Mouse (Mus musculus): ENCODE results near the gene Inca1. TPM values are rescaled to one million over a fixed set of nuclear protein-coding genes. Genes with fewer than 3 reads are reported as not detected.
A peak's percentile ranks its signal among the peaks of the same experiment; 100 is the strongest.

Gene Inca1
- polyA plus RNA-seq, 1 experiment from 2014 or later = 0.99 TPM

DNA sequence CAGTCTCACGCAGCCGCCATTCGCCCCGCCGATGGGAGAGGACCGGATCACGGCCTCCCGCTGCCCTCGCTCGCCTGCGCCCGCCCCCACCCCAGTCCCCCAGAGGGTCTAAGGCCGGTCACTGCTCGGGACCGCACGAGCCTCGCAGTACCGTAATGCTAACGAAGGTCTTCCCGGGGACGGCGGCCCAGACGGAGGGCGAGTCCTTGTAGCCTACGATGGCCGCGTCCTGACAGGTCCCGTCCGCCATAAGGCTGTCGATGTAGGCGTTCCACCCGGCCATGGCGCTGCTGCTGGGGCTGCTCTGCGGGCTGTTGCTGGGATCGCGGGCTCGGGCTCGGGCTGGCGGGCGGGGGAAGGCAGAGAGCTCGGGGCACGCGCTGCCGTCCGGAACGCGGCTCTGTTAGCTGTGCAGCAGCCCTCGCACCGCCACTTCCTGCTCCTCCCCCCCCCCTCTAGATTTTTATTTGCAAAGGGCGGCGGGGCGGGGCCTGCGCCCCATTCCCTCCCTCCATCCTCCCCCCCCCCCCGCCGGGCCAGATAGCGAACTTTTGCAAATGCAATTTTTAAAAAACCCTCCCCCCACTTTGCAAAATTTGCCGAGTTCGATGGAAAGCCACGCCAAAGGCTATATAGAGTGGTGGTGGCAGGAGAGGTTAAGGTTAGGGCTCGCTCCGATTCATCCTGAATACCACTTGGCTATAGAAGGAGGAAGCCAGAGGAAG is 45.6 kb downstream of the Inca1 start, which contains the start of gene Pfn1:
Gene Pfn1 (minus strand): TSS at position 447 of the 725 bp plus-strand sequence.
- Histone ChIP-seq H3K4me3 (peak within 1 kb of the TSS; percentile 99), H3K27me3 (no peaks in the 10 kb centered on the region), H3K4me2 (replicated peaks) (peak within 1 kb of the TSS; percentile 98), H3K4me1 (peaks cover 44% of the 10 kb centered on the region), H3K27ac (peak within 1 kb of the TSS; percentile 98), H3K9me3 (replicated peaks) (no peaks in the 10 kb centered on the region), H3K36me3 (peaks cover 32% of the 10 kb centered on the region), H3K9ac (peak within 1 kb of the TSS; percentile 92)
- under 1% methylated on average over 51 of the region's 61 CpGs for WGBS
- ATAC-seq (ENCODE audit: low FRiP score) = peak; percentile 51

DNA sequence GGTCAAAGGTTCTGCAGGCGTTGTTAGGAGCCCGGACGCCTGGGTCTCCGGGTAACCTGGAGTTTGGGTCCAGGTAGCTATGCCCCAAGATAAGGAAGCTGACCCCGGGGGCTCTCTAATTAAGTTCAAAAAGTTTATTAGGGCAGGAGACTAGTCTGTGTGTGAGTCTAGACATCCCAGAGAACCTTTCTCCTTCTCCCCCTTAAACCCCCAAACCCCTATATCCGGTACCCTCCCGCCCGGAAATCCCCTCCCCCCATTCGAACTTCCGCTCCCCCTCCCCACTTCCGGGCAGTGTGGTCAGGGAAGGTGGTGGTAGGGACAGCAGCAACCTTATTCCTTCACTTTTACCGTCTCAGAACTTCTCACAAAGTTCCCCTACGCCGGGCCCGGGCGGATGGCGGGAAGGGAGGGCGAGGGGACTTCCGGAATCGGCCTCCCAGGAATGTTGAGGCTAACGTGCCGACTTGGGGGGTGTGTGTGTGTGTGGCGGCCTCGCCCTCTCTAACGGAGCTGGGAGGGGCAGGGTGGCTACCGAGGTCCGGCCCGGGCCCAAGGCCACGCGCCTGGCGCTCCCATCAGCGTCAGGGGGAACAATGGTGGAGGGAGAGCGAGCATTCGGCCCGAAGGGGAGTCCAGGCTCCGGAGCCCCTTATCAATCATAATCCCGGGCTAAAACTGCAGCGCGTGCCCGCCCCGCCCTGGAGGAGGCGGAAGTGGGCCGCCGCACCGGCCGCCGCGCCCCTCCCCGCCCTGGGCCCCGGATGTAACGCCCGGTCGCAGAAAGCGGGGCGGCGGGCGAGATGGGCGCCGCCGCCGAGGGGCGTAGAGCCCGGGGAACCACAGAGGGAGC is 46.4 kb downstream of the Inca1 start:
- peaks cover 37% of the 10 kb centered on the region for H3K36me3 ChIP-seq
- peak; percentile 66 for ATAC-seq (ENCODE audit: low FRiP score)
- peak overlapping the region; percentile 92 for H3K9ac ChIP-seq
- no peaks in the 10 kb centered on the region for H3K27me3 ChIP-seq
- H3K27ac ChIP-seq = peak overlapping the region; percentile 98
- H3K4me3 ChIP-seq = peak overlapping the region; percentile 99
- peak overlapping the region; percentile 98 for H3K4me2 ChIP-seq (replicated peaks)
- H3K9me3 ChIP-seq (replicated peaks) = no peaks in the 10 kb centered on the region
- H3K4me1 ChIP-seq = peaks cover 52% of the 10 kb centered on the region
- WGBS = under 1% methylated on average over 55 of the region's 63 CpGs

DNA sequence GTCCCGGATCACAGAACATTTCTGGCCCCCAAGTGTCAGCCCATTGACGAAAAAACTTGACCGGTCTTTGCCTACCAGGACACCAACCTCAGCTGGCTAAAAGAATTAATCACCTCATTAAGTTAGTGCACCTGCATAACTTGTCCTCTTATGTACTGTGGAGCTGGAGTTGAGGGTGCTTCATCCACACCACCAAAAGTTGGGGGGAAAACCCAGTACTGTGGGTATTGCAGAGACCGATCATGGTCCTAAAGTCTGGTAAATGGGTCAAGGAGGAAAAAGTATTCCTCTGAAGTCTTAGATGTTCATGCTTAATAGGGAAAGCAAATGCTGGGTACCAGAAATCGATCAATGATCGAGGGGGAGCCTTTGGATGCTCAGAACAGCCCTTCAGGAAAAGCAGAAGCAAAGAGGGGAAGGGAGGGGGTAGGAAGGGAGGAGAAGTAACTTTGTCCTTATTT is 47.0 kb downstream of the Inca1 start:
- peaks cover 57% of the 10 kb centered on the region for H3K4me1 ChIP-seq
- peak overlapping the region; percentile 98 for H3K4me2 ChIP-seq (replicated peaks)
- peak overlapping the region; percentile 99 for H3K4me3 ChIP-seq
- WGBS = 59% methylated on average over 6 of the region's 6 CpGs
- H3K27ac ChIP-seq = peak overlapping the region; percentile 98
- no peaks in the 10 kb centered on the region for H3K9me3 ChIP-seq (replicated peaks)
- no peak for ATAC-seq (ENCODE audit: low FRiP score)
- H3K9ac ChIP-seq = peak overlapping the region; percentile 92
- no peaks in the 10 kb centered on the region for H3K27me3 ChIP-seq
- H3K36me3 ChIP-seq = peaks cover 37% of the 10 kb centered on the region

DNA sequence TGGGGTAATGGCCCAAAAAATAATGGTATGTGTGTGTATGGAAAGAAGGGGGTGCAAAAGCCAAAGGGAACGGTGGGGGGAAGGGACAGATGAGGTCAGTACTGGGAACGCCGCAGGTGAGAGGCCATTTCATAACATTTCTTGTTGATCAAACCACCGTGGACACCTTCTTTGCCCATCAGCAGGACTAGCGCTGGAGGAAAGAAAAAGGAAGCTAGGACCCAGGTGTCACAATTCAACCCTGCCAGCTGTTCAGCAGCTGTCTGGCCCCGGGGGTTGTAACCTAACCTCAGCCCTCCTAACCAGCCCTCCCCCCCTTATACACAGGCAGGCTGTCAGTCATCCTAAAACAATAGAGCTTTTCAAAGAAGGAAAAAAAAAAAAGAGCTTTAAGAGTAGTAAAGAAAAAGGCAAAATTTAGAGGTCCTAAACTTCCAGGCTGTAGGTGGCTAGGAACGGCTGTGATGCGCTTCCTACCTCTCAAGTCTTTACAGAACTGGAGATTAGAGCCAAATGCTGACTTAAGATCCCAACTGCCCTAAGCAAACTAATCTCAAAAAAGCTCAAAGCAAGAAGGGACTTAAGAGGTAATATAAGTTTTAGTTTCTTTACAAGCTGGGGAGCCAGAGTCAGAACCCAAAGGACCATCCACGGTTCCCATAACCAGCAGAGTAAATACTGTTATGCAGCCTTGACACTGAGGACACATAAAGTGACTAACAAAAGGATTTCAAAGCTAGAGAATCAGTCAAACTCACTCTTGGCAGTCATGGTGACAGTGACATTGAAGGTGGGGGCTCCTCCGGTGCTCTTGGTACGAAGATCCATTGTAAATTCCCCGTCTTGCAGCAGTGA is 47.7 kb downstream of the Inca1 start:
- peaks cover 58% of the 10 kb centered on the region for H3K4me1 ChIP-seq

DNA sequence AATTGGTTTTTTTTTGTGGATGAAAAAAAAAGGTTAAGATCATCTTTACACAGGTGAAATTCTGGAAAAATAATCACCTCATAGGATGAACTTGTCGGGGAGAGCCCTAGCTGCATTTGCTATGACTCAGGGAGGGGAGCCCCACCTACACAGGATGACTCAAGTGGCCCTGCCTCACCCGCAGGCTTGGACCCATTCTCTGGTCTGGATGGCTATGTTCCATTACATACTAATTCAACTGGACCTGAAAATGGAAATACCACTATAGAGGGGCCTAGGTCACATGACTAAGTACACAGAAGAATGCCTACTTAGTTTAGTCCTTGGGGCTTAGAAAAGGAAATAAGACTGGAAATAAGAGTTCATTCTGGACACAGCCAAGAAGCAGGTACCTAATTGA is 48.6 kb downstream of the Inca1 start:
- Histone ChIP-seq H3K36me3 (peaks cover 37% of the 10 kb centered on the region), H3K27me3 (no peaks in the 10 kb centered on the region), H3K9me3 (replicated peaks) (no peaks in the 10 kb centered on the region), H3K9ac (no peak overlapping the region), H3K4me2 (replicated peaks) (no peak overlapping the region), H3K27ac (no peak overlapping the region), H3K4me1 (peaks cover 50% of the 10 kb centered on the region), H3K4me3 (no peak overlapping the region)
- no peak for ATAC-seq (ENCODE audit: low FRiP score)
- 90% methylated on average over 2 of the region's 2 CpGs for WGBS

More for the DNA sequence above, 47.7 kb downstream of the Inca1 start:
- WGBS = 58% methylated on average over 12 of the region's 12 CpGs
- H3K36me3 ChIP-seq = peaks cover 37% of the 10 kb centered on the region
- no peak for ATAC-seq (ENCODE audit: low FRiP score)
- H3K9ac ChIP-seq = peak overlapping the region; percentile 92
- no peaks in the 10 kb centered on the region for H3K27me3 ChIP-seq
- H3K27ac ChIP-seq = 0 out of 2 replicates have a peak overlapping the region, but pooled peaks have one; percentile 98
- H3K4me2 ChIP-seq (replicated peaks) = peak overlapping the region; percentile 98
- peak overlapping the region; percentile 99 for H3K4me3 ChIP-seq
- H3K9me3 ChIP-seq (replicated peaks) = no peaks in the 10 kb centered on the region

DNA sequence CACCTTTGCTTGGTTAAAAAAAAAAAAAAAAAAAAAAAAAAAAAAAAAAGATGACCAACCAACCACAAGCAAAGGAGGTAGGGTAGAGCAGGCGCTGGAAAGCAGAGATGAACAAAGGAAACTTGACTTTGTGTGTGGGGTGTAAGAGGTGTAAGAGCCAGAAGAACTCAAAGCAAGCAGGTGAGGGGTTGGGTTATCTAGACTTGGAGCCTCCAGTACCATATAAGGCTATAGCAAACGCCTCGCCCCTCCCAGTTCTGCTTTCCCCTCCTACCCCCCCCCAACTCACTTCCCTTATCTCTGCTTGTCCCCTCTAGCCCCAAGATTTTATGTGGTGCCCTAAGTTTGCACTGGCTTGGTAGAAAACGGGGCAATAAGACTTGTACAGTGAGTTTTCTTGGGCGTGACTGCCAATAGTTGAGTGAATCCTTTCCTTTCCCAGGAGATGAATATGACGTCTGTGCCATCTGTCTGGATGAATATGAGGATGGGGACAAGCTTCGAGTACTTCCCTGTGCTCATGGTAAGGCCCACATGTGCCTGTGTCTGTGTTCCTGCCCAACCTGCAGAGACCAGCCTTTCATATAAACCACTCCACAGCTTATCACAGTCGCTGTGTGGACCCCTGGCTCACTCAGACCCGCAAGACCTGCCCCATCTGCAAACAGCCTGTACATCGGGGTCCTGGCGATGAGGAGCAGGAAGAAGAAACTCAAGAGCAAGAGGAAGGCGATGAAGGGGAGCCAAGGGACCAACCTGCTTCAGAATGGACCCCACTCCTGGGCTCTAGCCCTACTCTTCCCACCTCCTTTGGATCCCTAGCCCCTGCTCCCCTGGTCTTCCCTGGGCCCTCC is 49.4 kb downstream of the Inca1 start:
- H3K9ac ChIP-seq = 0 out of 2 replicates have a peak overlapping the region, but pooled peaks have one; percentile 35
- no peak overlapping the region for H3K4me2 ChIP-seq (replicated peaks)
- H3K36me3 ChIP-seq = peaks cover 39% of the 10 kb centered on the region

DNA sequence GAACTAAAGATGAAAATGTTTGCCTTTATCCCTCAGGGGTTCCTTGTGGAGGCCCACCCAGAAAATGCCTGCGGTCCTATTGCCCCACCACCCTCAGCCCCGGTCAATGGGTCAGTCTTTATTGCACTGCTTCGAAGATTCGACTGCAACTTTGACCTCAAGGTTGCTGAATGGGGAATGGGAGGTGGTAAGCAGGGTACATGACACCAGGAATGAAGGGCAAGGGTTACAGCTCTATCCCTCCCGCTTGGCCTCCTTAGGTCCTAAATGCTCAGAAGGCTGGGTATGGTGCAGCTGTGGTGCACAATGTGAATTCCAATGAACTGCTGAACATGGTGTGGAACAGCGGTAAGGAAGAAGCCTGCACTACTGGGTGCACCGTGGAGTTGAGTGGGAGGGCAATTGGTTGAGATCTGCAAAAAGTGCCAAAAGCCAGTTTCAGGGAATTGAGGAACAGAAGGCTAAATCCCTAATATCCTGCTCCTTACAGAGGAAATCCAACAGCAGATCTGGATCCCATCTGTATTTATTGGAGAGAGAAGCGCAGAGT is 50.7 kb downstream of the Inca1 start:
- WGBS = 86% methylated on average over 8 of the region's 8 CpGs
- H3K36me3 ChIP-seq = peaks cover 52% of the 10 kb centered on the region
- H3K27ac ChIP-seq = no peak overlapping the region
- H3K27me3 ChIP-seq = no peaks in the 10 kb centered on the region
- peaks cover 51% of the 10 kb centered on the region for H3K4me1 ChIP-seq
- ATAC-seq (ENCODE audit: low FRiP score) = no peak
- no peaks in the 10 kb centered on the region for H3K9me3 ChIP-seq (replicated peaks)
- H3K4me3 ChIP-seq = no peak overlapping the region; the same call in 1 of the 2 replicates
- no peak overlapping the region for H3K9ac ChIP-seq
- H3K4me2 ChIP-seq (replicated peaks) = peak overlapping the region; percentile 99; the same call in 1 of the 2 replicates

More for the DNA sequence above, 49.4 kb downstream of the Inca1 start:
- WGBS = 81% methylated on average over 12 of the region's 12 CpGs
- no peaks in the 10 kb centered on the region for H3K27me3 ChIP-seq
- no peak overlapping the region for H3K4me3 ChIP-seq
- H3K9me3 ChIP-seq (replicated peaks) = no peaks in the 10 kb centered on the region
- ATAC-seq (ENCODE audit: low FRiP score) = no peak
- H3K27ac ChIP-seq = no peak overlapping the region
- H3K4me1 ChIP-seq = peaks cover 50% of the 10 kb centered on the region

DNA sequence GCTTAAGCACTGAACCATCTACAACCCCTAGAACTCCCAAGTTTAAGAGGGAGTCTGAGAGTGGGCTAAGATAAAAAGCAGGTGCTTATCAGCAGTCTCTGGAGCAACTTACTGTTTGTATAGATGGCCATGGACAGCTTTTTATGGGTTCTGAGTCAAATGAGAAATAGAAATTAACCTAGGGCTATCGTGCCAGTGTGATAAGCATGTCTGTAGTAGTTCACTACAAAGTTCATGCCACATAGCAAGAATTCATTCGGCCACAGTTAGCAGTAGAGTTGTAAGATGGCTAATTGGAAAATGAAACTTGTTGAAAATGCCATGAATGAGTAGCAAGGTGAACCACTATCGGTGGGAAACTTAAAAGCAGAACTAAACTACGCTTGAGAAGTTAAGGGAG is 51.4 kb downstream of the Inca1 start:
- WGBS = 86% methylated on average over 4 of the region's 4 CpGs
- Histone ChIP-seq H3K9ac (peak overlapping the region; percentile 81; the same call in 1 of the 2 replicates), H3K36me3 (peaks cover 55% of the 10 kb centered on the region), H3K4me2 (replicated peaks) (peak overlapping the region; percentile 99), H3K27ac (no peak overlapping the region), H3K4me1 (peaks cover 51% of the 10 kb centered on the region), H3K27me3 (no peaks in the 10 kb centered on the region), H3K4me3 (peak overlapping the region; percentile 66), H3K9me3 (replicated peaks) (no peaks in the 10 kb centered on the region)
- ATAC-seq (ENCODE audit: low FRiP score) = no peak

DNA sequence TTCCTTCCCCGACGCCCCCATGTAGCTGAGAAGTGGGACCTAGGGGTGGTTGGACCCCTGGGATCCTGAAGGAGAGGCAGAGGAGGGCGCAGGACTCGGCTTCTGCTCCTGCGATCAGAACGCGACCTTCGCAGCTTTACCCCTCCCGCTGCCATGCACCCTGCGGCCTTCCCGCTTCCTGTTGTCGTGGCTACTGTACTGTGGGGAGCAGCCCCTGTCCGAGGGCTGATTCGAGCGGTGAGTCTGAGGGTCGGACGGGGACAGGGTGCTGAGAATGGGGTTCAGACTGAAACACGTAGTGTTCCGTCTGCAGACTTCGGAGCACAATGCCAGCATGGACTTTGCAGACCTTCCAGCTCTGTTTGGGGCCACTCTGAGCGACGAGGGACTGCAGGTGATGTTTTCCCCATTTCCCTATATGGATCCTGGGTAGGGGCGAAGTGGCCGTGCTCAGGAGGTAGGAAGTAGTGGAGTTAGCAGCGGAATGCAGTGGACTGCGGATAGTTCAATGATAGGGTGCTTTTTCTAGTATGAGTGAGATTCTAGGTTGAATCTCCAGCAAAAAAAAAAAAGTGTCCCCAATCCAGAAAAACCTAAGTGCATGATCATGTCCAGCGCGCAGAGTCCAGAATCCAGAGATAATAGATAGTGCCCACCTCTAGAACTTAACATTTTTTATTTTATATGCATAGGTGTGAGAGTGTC is 52.1 kb downstream of the Inca1 start:
- H3K4me1 ChIP-seq = peaks cover 47% of the 10 kb centered on the region
- peaks cover 60% of the 10 kb centered on the region for H3K36me3 ChIP-seq
- WGBS = 3% methylated on average over 28 of the region's 28 CpGs
- ATAC-seq (ENCODE audit: low FRiP score) = peak; percentile 38
- H3K4me3 ChIP-seq = peak overlapping the region; percentile 66
- H3K27me3 ChIP-seq = no peaks in the 10 kb centered on the region
- peak overlapping the region; percentile 81 for H3K9ac ChIP-seq
- H3K9me3 ChIP-seq (replicated peaks) = no peaks in the 10 kb centered on the region
- peak overlapping the region; percentile 93 for H3K27ac ChIP-seq
- peak overlapping the region; percentile 99 for H3K4me2 ChIP-seq (replicated peaks)
